ENCODE assay signal across 10 mouse cellular contexts in genomic region chr10:125490395-125490794, GRCm38 (mm10).
A peak's percentile ranks its signal among the peaks of the same experiment; 100 is the strongest.
DNase-seq lines count a peak whose midpoint lies in the region; TF ChIP-seq lines count a peak whose summit lies in the region.
"Had no signal": no experiment of that assay in that cellular context is flagged by ENCODE, and none has a peak within 500 bp of the region (broad histone marks: within the 10 kb centered on the region; RNA-seq: fewer than 3 reads in every experiment).

No protein-coding gene starts in this region.

- TF ChIP-seq POLR2A in brain, embryonic 14.5 days (IDR thresholded peaks at IDR 0.05; ENCODE audit: borderline replicate concordance, extremely low read depth, insufficient read depth, insufficient read length, poor library complexity, severe bottlenecking): no peak

- no peak for TF ChIP-seq CTCF in brain, embryonic 14.5 days (IDR thresholded peaks at IDR 0.05; ENCODE audit: borderline replicate concordance, extremely low read depth, insufficient read depth, insufficient read length)

- DNase-seq in layer of hippocampus, adult 11-12 months (ENCODE audit: low spot score): peak; percentile 17
- no peak for DNase-seq in layer of hippocampus, postnatal 36 days
- peak; percentile 11 for DNase-seq in adrenal gland, postnatal 10 days
- DNase-seq in brain, embryonic 14.5 days (ENCODE audit: low read depth): peak; percentile 25
- peak; percentile 18 for DNase-seq in kidney, postnatal 10 days
- no peak for DNase-seq in heart, adult 11 months
- no peak for DNase-seq in embryo, embryonic 9.5 days (ENCODE audit: extremely low spot score)
- DNase-seq: cerebellum, postnatal 36 days; heart, postnatal 4 days; lung, embryonic 14.5 days had no signal

Comparison
In these comparisons a context has a peak if more than half of its experiments do, and no peak if none do; other contexts are left out.
1. DNase-seq: peak in layer of hippocampus, adult 11-12 months (single experiment), adrenal gland, postnatal 10 days (single experiment), brain, embryonic 14.5 days (single experiment) and kidney, postnatal 10 days (single experiment); none in layer of hippocampus, postnatal 36 days (0 of 2), heart, adult 11 months (single experiment) and embryo, embryonic 9.5 days (single experiment).